Comparison of ENCODE assay signal across 8 mouse cellular contexts in the genomic region with DNA sequence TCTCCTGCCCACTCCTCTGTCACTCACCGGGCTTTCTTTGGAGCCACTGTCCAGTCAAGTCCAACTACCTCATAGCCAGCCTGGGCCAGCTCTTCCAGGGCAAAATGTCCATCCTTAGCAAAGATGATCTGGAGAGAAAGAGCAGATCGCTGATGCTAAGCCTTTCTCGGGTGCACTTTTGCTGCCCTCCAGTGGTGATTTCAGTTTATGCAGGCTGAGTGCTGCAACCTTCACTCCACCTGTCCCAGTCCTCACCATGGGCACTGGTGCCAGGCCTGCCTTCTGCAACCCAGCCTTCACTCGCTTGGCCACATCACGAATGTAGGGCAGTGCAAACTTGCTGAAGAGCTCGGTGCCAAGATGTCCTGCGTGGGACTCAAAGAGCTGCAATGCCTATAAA. TPM values are rescaled to one million over a fixed set of nuclear protein-coding genes. Genes with fewer than 3 reads are reported as not detected.
DNase-seq lines count a peak whose midpoint lies in the region; ATAC-seq and TF ChIP-seq lines count a peak whose summit lies in the region.

No protein-coding gene starts in this region.

- no peak for TF ChIP-seq POLR2A in ES-Bruce4 (IDR thresholded peaks at IDR 0.05; ENCODE audit: insufficient read depth, low read length)

- peak; percentile 19; the same call in 1 of the 2 replicates for ATAC-seq in common myeloid progenitor, adult 5-6 weeks (replicated peaks; ENCODE audit: low read depth, poor library complexity, severe bottlenecking)

- H3K4me3 ChIP-seq in ES-Bruce4 (ENCODE audit: low read depth, low read length), result no peak overlapping the region

- peaks cover 2% of the 10 kb centered on the region for H3K4me1 ChIP-seq in ES-Bruce4 (ENCODE audit: control insufficient read depth, insufficient read depth, low read length)

- H3K9me3 ChIP-seq in ES-Bruce4 (replicated peaks; ENCODE audit: control insufficient read depth, insufficient read depth, low read length, poor library complexity, severe bottlenecking), result no peaks in the 10 kb centered on the region

- TF ChIP-seq EP300 in ES-Bruce4 (IDR thresholded peaks at IDR 0.05; ENCODE audit: insufficient read depth, low read depth, low read length), result no peak

- peak; percentile 83 for DNase-seq in adipocyte (ENCODE audit: low spot score)
- DNase-seq in gastrocnemius, postnatal 14 days, result peak; percentile 74
- peak; percentile 76 to 93 for DNase-seq in layer of hippocampus, adult 18-20 months (ENCODE audit: low spot score in 2 of 2)
- DNase-seq in lung, postnatal 10 days, result peak; percentile 87
- peak; percentile 91 for DNase-seq in right cerebral cortex, adult 2 months (ENCODE audit: low spot score in 2 of 2)
- DNase-seq in yolk sac, embryonic 10.5 days (ENCODE audit: low spot score), result peak; percentile 53

- H3K36me3 ChIP-seq in ES-Bruce4 (ENCODE audit: control insufficient read depth, insufficient read depth, low read length, poor library complexity, severe bottlenecking), result no peaks in the 10 kb centered on the region

- peak; percentile 82 for TF ChIP-seq CTCF in ES-Bruce4 (IDR thresholded peaks at IDR 0.05; ENCODE audit: low read depth, low read length)

- no peak overlapping the region for H3K9ac ChIP-seq in ES-Bruce4 (ENCODE audit: low read depth, poor library complexity, severe bottlenecking)

- H3K27ac ChIP-seq in ES-Bruce4 (ENCODE audit: insufficient read depth, low read length), result no peak overlapping the region

- no peaks in the 10 kb centered on the region for H3K27me3 ChIP-seq in ES-Bruce4 (ENCODE audit: control insufficient read depth, insufficient read depth, low read length, poor library complexity, severe bottlenecking)

- intact Hi-C loops in gastrocnemius, postnatal 14 days (cut with DNase I; ENCODE audit: low total_unique reads), result loop anchor here (10.0 kb wide), 1 partner anchor 277 kb away; no protein-coding TSS in a partner anchor

RNA-seq across cellular contexts. Expression of a gene that starts 2.8 kb away (rescaled TPM):
- 77.2 and 79.3 TPM in 2 replicates for polyA plus RNA-seq in ES-Bruce4 (2011; ENCODE audit: insufficient read depth, insufficient read length, low read depth, missing spikeins)
- total RNA-seq in common myeloid progenitor, adult 5-6 weeks (2017), result 69.2 and 87.5 TPM in 2 replicates
- 10 to 100 TPM; 52.3 to 60.4 TPM for total RNA-seq in gastrocnemius, postnatal 14 days (2021)
- total RNA-seq in layer of hippocampus, adult 18-20 months (2021), result 10 to 100 TPM; 61.9 to 69.4 TPM

RNA-seq across cellular contexts. Expression of a gene that starts 3.8 kb away (rescaled TPM):
- polyA plus RNA-seq in ES-Bruce4 (2011; ENCODE audit: insufficient read depth, insufficient read length, low read depth, missing spikeins), result 6.4 and 7.9 TPM in 2 replicates
- total RNA-seq in common myeloid progenitor, adult 5-6 weeks (2017), result 11.0 and 13.2 TPM in 2 replicates
- 10 to 100 TPM; 12.6 to 14.7 TPM for total RNA-seq in gastrocnemius, postnatal 14 days (2021)
- 10 to 100 TPM; 43.7 to 45.4 TPM for total RNA-seq in layer of hippocampus, adult 18-20 months (2021)

RNA-seq across cellular contexts. Expression of a gene that starts 27.8 kb away (rescaled TPM):
- 67.5 and 73.3 TPM in 2 replicates for polyA plus RNA-seq in ES-Bruce4 (2011; ENCODE audit: insufficient read depth, insufficient read length, low read depth, missing spikeins)
- total RNA-seq in common myeloid progenitor, adult 5-6 weeks (2017), result 41.6 and 48.6 TPM in 2 replicates
- total RNA-seq in gastrocnemius, postnatal 14 days (2021), result 10 to 100 TPM; 22.0 to 24.8 TPM
- 10 to 100 TPM; 15.8 to 17.8 TPM for total RNA-seq in layer of hippocampus, adult 18-20 months (2021)
